ENCODE assay signal across 16 mouse cellular contexts in genomic region chr4:152463147-152463546, GRCm38 (mm10). TPM values are rescaled to one million over a fixed set of nuclear protein-coding genes. Genes with fewer than 3 reads are reported as not detected.
DNase-seq lines count a peak whose midpoint lies in the region; ATAC-seq and TF ChIP-seq lines count a peak whose summit lies in the region.
"Had no signal": no experiment of that assay in that cellular context is flagged by ENCODE, and none has a peak within 500 bp of the region (broad histone marks: within the 10 kb centered on the region; RNA-seq: fewer than 3 reads in every experiment).

No protein-coding gene starts in this region.

- intact Hi-C loops in heart, postnatal 10 days (cut with DNase I) = no loop called here

- no peak overlapping the region for H3K27ac ChIP-seq in kidney, adult 2 months (ENCODE audit: insufficient read depth, low read depth, low read length)
- no peak overlapping the region for H3K27ac ChIP-seq in kidney, embryonic 15.5 days
- no peak overlapping the region for H3K27ac ChIP-seq in lung, postnatal 0 days (ENCODE audit: low read length)
- H3K27ac ChIP-seq: embryonic facial prominence, embryonic 13.5 days; hindbrain, embryonic 13.5 days; neural tube, embryonic 15.5 days had no signal

- peaks cover 3% of the 10 kb centered on the region; the same call in 1 of the 2 replicates for H3K4me1 ChIP-seq in kidney, adult 2 months (ENCODE audit: control insufficient read depth, insufficient read depth, low read length)
- no peaks in the 10 kb centered on the region for H3K4me1 ChIP-seq in kidney, embryonic 15.5 days
- H3K4me1 ChIP-seq in lung, postnatal 0 days (ENCODE audit: insufficient read depth, low read depth, low read length) = no peaks in the 10 kb centered on the region

- DNase-seq in cerebellum, postnatal 10 days = peak; percentile 45 to 48
- DNase-seq in kidney, adult 2 months = peak; percentile 56
- DNase-seq in gastrocnemius, adult 8-10 months (ENCODE audit: low spot score in 2 of 2) = peak; percentile 65 to 77
- peak; percentile 76 to 80 for DNase-seq in heart, postnatal 10 days
- DNase-seq in lung, postnatal 0 days (ENCODE audit: low spot score) = no peak
- DNase-seq: adrenal gland, adult 2 months; liver; lung, adult 2 months; right cerebral cortex, adult 18-20 months had no signal

- no peak overlapping the region for H3K4me3 ChIP-seq in kidney, adult 2 months (ENCODE audit: insufficient read depth, low read depth, low read length)
- H3K4me3 ChIP-seq in kidney, embryonic 15.5 days (replicated peaks) = no peak overlapping the region
- no peak overlapping the region for H3K4me3 ChIP-seq in lung, postnatal 0 days (ENCODE audit: low read depth, low read length)
- H3K4me3 ChIP-seq: embryonic facial prominence, embryonic 13.5 days; hindbrain, embryonic 13.5 days; neural tube, embryonic 15.5 days had no signal

- no peak overlapping the region for H3K4me2 ChIP-seq in kidney, embryonic 15.5 days
- H3K4me2 ChIP-seq in lung, postnatal 0 days (replicated peaks; ENCODE audit: low read depth, low read length) = no peak overlapping the region
- H3K4me2 ChIP-seq: embryonic facial prominence, embryonic 13.5 days; hindbrain, embryonic 13.5 days; neural tube, embryonic 15.5 days had no signal

- H3K27me3 ChIP-seq in kidney, adult 2 months (replicated peaks; ENCODE audit: control insufficient read depth, insufficient read depth, low read length) = no peaks in the 10 kb centered on the region
- no peaks in the 10 kb centered on the region for H3K27me3 ChIP-seq in kidney, embryonic 15.5 days
- no peaks in the 10 kb centered on the region for H3K27me3 ChIP-seq in lung, postnatal 0 days (replicated peaks; ENCODE audit: insufficient read depth, low read length)
- H3K27me3 ChIP-seq: embryonic facial prominence, embryonic 13.5 days; hindbrain, embryonic 13.5 days; neural tube, embryonic 15.5 days had no signal

- ATAC-seq in cerebellum, adult (ENCODE audit: insufficient number of reproducible peaks, low FRiP score, low TSS enrichment) = no peak
- ATAC-seq in kidney, embryonic 15.5 days (replicated peaks; ENCODE audit: low FRiP score) = no peak
- ATAC-seq in activated CD4-positive, CD25-positive, alpha-beta regulatory T cell, adult 4 months = no peak
- no peak for ATAC-seq in lung, postnatal 0 days

- no peak for TF ChIP-seq EP300 in lung, postnatal 0 days (IDR thresholded peaks at IDR 0.05)

- TF ChIP-seq CTCF in kidney, adult 2 months (conservative IDR thresholded peaks at IDR 0.05; ENCODE audit: insufficient read depth, insufficient read length, low read depth, low read length) = no peak
- TF ChIP-seq CTCF in lung, postnatal 0 days (IDR thresholded peaks at IDR 0.05) = no peak

- H3K9ac ChIP-seq in kidney, embryonic 15.5 days = no peak overlapping the region
- H3K9ac ChIP-seq in lung, postnatal 0 days (replicated peaks; ENCODE audit: low read depth) = no peak overlapping the region
- H3K9ac ChIP-seq: embryonic facial prominence, embryonic 13.5 days; hindbrain, embryonic 13.5 days; neural tube, embryonic 15.5 days had no signal

- TF ChIP-seq POLR2A in kidney, adult 2 months (IDR thresholded peaks at IDR 0.05; ENCODE audit: low read depth, low read length) = no peak

- no peaks in the 10 kb centered on the region for H3K36me3 ChIP-seq in kidney, adult 2 months (ENCODE audit: control insufficient read depth, insufficient read depth, low read length)
- H3K36me3 ChIP-seq in kidney, embryonic 15.5 days = no peaks in the 10 kb centered on the region
- H3K36me3 ChIP-seq in lung, postnatal 0 days (ENCODE audit: insufficient read depth, low read length) = no peaks in the 10 kb centered on the region
- H3K36me3 ChIP-seq: embryonic facial prominence, embryonic 13.5 days; hindbrain, embryonic 13.5 days; neural tube, embryonic 15.5 days had no signal

- H3K9me3 ChIP-seq in kidney, embryonic 15.5 days (replicated peaks) = no peaks in the 10 kb centered on the region
- no peaks in the 10 kb centered on the region for H3K9me3 ChIP-seq in lung, postnatal 0 days (ENCODE audit: low read length)
- H3K9me3 ChIP-seq: embryonic facial prominence, embryonic 13.5 days; hindbrain, embryonic 13.5 days; neural tube, embryonic 15.5 days had no signal

- WGBS in kidney, adult 2 months = 72% methylated on average over 9 of the region's 9 CpGs
- 87% methylated on average over 9 of the region's 9 CpGs for WGBS in kidney, embryonic 15.5 days
- 78% methylated on average over 9 of the region's 9 CpGs for WGBS in lung, postnatal 0 days

RNA-seq across cellular contexts. Expression of gene Nphp4, which starts 13.4 kb away (rescaled TPM):
- polyA plus RNA-seq in kidney, adult 2 months (2012; rRNA removed) = 2.2 and 2.4 TPM in 2 replicates
- polyA plus RNA-seq in kidney, embryonic 15.5 days (2015; fragmentation: Nextera tagmentation; extraction: Ambion mirVana) = 4.1 and 4.9 TPM in 2 replicates
- under 1 TPM; 0.40 to 0.92 (median 0.44) TPM for total RNA-seq in gastrocnemius, adult 8-10 months (2022)
- total RNA-seq in heart, postnatal 10 days (2021) = 1 to 10 TPM; 1.3 to 1.4 TPM
- under 1 TPM; 0.17 to 0.20 TPM for polyA plus RNA-seq in activated CD4-positive, CD25-positive, alpha-beta regulatory T cell, adult 4 months (2017; shearing (Covaris generic))
- polyA plus RNA-seq in lung, postnatal 0 days (2015; fragmentation: Nextera tagmentation; extraction: Ambion mirVana) = 0.75 and 0.95 TPM in 2 replicates
- total RNA-seq: monocyte, adult 5-6 weeks had no signal

RNA-seq across cellular contexts. Expression of gene Kcnab2, which starts 14.5 kb away (rescaled TPM):
- 4.6 and 6.1 TPM in 2 replicates for polyA plus RNA-seq in kidney, adult 2 months (2012; rRNA removed)
- 5.9 and 6.3 TPM in 2 replicates for polyA plus RNA-seq in kidney, embryonic 15.5 days (2015; fragmentation: Nextera tagmentation; extraction: Ambion mirVana)
- 1 to 10 TPM in 1 of 4 experiments, under 1 TPM in 3; 0.63 to 1.2 (median 0.85) TPM for total RNA-seq in gastrocnemius, adult 8-10 months (2022)
- total RNA-seq in heart, postnatal 10 days (2021) = 1 to 10 TPM; 2.4 to 2.7 TPM
- 100 to 1,000 TPM in 1 of 2 experiments, 10 to 100 TPM in 1; 91.1 to 112 TPM for polyA plus RNA-seq in activated CD4-positive, CD25-positive, alpha-beta regulatory T cell, adult 4 months (2017; shearing (Covaris generic))
- polyA plus RNA-seq in lung, postnatal 0 days (2015; fragmentation: Nextera tagmentation; extraction: Ambion mirVana) = 2.6 and 2.9 TPM in 2 replicates

Comparison
In these comparisons a context has a peak if more than half of its experiments do, and no peak if none do; other contexts are left out.
1. RNA of gene Kcnab2, which starts 14.5 kb away (polyA plus RNA-seq): 91.1 to 112 TPM in activated CD4-positive, CD25-positive, alpha-beta regulatory T cell, adult 4 months; 5.9 to 6.3 TPM in kidney, embryonic 15.5 days, 4.6 to 6.1 TPM in kidney, adult 2 months and 2.6 to 2.9 TPM in lung, postnatal 0 days; every median in the first group is over 10 times any median in the second.